Comparison of ENCODE assay signal across 16 mouse cellular contexts in the genomic region with DNA sequence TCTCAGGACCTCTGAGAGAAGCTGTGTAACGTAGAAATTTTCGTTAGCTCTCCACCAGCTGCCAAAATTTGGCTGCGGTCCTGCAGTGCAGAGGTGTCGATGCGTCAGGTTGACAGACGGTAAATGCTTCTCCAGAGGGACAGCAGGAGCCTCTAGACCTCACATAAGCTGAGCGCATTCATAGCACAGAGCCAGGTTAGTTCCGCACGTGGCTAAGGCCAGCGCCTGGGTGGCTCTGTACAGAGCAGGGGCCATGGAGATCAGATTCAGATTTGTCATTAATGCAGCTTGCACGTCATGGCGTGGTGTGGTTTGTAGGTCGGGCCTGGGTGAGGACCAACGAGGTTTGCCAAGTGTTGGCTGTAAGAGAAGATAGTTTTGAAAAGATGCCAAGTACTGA.
DNase-seq lines count a peak whose midpoint lies in the region; ATAC-seq lines count a peak whose summit lies in the region.
"Had no signal": no experiment of that assay in that cellular context is flagged by ENCODE, and none has a peak within 500 bp of the region (broad histone marks: within the 10 kb centered on the region; RNA-seq: fewer than 3 reads in every experiment).

No protein-coding gene starts in this region.

- ATAC-seq in heart, embryonic 12.5 days (ENCODE audit: insufficient number of reproducible peaks, low FRiP score): no peak
- ATAC-seq: activated CD4-positive, CD25-positive, alpha-beta regulatory T cell, adult 4 months; intestine, embryonic 15.5 days had no signal

- H3K9ac ChIP-seq in heart, embryonic 12.5 days: no peak overlapping the region
- H3K9ac ChIP-seq: intestine, embryonic 15.5 days had no signal

- peaks cover 4% of the 10 kb centered on the region; the same call in 1 of the 2 replicates for H3K4me1 ChIP-seq in heart, embryonic 12.5 days (replicated peaks)
- peaks cover 14% of the 10 kb centered on the region for H3K4me1 ChIP-seq in limb, embryonic 10.5 days
- H3K4me1 ChIP-seq: intestine, embryonic 15.5 days had no signal

- H3K36me3 ChIP-seq in heart, embryonic 12.5 days: no peaks in the 10 kb centered on the region
- H3K36me3 ChIP-seq in limb, embryonic 10.5 days: no peaks in the 10 kb centered on the region
- H3K36me3 ChIP-seq: intestine, embryonic 15.5 days had no signal

- H3K4me2 ChIP-seq in heart, embryonic 12.5 days: peak overlapping the region; percentile 33; the same call in 1 of the 2 replicates
- H3K4me2 ChIP-seq: intestine, embryonic 15.5 days had no signal

- H3K27me3 ChIP-seq in heart, embryonic 12.5 days (replicated peaks): no peaks in the 10 kb centered on the region
- H3K27me3 ChIP-seq in limb, embryonic 10.5 days (ENCODE audit: low read depth, poor library complexity, severe bottlenecking): no peaks in the 10 kb centered on the region
- H3K27me3 ChIP-seq: intestine, embryonic 15.5 days had no signal

- no peak for DNase-seq in heart, postnatal 4 days
- peak; percentile 15 for DNase-seq in left cerebral cortex, postnatal 4 days
- no peak for DNase-seq in left cerebral cortex, postnatal 36 days (ENCODE audit: low spot score in 2 of 2)
- peak; percentile 3 for DNase-seq in brain, adult 2 months (ENCODE audit: low read depth, low spot score)
- no peak for DNase-seq in limb, embryonic 10.5 days (ENCODE audit: low spot score)
- no peak for DNase-seq in frontal cortex, adult 2 months (ENCODE audit: extremely low spot score in 1 of 2, low spot score in 1 of 2)
- no peak for DNase-seq in gastrocnemius, postnatal 14 days
- DNase-seq: cerebellum, adult 2 months; embryo, embryonic 11 days; heart, adult 18-20 months; kidney, postnatal 25 days; liver; right cerebral cortex, postnatal 4 days had no signal

- H3K9me3 ChIP-seq in heart, embryonic 12.5 days (replicated peaks): no peaks in the 10 kb centered on the region
- H3K9me3 ChIP-seq in limb, embryonic 10.5 days (replicated peaks): no peaks in the 10 kb centered on the region
- H3K9me3 ChIP-seq: intestine, embryonic 15.5 days had no signal

- H3K4me3 ChIP-seq in heart, embryonic 12.5 days: no peak overlapping the region
- H3K4me3 ChIP-seq in limb, embryonic 10.5 days: no peak overlapping the region
- H3K4me3 ChIP-seq: intestine, embryonic 15.5 days had no signal

- WGBS in heart, embryonic 12.5 days: 46% methylated on average over 14 of the region's 14 CpGs
- 72% methylated on average over 14 of the region's 14 CpGs for WGBS in limb, embryonic 10.5 days

- H3K27ac ChIP-seq in heart, embryonic 12.5 days (ENCODE audit: poor library complexity, severe bottlenecking): no peak overlapping the region
- H3K27ac ChIP-seq in limb, embryonic 10.5 days: 0 out of 2 replicates have a peak overlapping the region, but pooled peaks have one; percentile 30
- H3K27ac ChIP-seq: intestine, embryonic 15.5 days had no signal

- intact Hi-C loops in left cerebral cortex, postnatal 4 days (cut with DNase I): no loop called here
- intact Hi-C loops in left cerebral cortex, postnatal 36 days (cut with DNase I): no loop called here
- intact Hi-C loops in gastrocnemius, postnatal 14 days (cut with DNase I; ENCODE audit: low total_unique reads): no loop called here

Comparison
In these comparisons a context has a peak if more than half of its experiments do, and no peak if none do; other contexts are left out.
1. DNase-seq: peak in left cerebral cortex, postnatal 4 days (single experiment) and brain, adult 2 months (single experiment); none in heart, postnatal 4 days (single experiment), left cerebral cortex, postnatal 36 days (0 of 2), limb, embryonic 10.5 days (single experiment), frontal cortex, adult 2 months (0 of 2) and gastrocnemius, postnatal 14 days (single experiment).